Mouse (Mus musculus) embryo, embryonic 11.5 days (tissue): ENCODE data around the gene Chdh.

Experiments
- DNase-seq: peaks from one replicate; pipeline ENCODE4 v3.0.0-alpha.2; 2012; ENCODE audit warnings: low read depth, low spot score

The Chdh gene

DNA sequence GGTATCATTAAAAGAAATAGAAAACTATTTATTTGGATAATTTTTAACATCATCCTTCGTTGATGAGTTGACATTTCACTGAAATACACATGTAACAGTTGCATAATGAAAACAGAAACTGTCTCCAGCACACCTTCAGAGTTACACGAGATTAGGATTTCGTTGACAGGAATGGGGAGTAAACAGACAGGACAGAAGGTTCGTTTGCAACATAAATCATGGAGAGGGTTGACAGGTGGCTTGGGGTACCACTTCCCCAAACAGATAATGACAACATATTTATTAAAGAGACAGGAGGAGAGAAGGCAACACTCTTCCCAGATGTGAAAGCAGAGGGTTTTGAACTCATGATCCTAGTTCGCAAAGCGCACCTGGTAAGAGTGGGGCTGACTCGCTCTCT lies 46.1 kb downstream of the Chdh start:
- no peak for DNase-seq

GRCm38 (mm10) chr14:30056031-30056766 lies 47.4 kb downstream of the Chdh start:
- DNase-seq: no peak

- DNase-seq: no peak
Measured at GRCm38 (mm10) chr14:30064864-30065263, 56.0 kb downstream of the Chdh start.

- DNase-seq: no peak
Measured at GRCm38 (mm10) chr14:30066752-30067151, 57.9 kb downstream of the Chdh start.

DNA sequence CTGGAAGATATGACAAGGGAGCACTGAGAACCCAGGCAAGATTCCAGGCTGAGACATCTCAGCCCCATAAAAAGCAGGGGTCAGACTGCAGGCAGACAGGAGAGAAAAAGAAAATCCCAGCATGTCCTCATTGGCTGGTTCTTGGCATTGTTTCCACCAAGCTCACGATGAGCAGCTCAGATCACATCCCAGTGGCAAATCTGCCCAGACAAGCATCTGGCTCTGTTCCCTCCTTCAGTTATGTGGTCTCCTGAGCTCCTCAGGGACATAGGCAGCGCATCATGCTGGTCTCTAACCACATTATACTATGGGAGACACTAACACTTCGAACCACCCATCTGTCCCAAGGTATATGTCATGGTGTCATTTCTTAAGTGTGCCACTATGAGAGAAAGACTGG lies 59.7 kb downstream of the Chdh start:
- DNase-seq: no peak

GRCm38 (mm10) chr14:30075268-30075887 lies 66.6 kb downstream of the Chdh start:
- no peak for DNase-seq

DNA sequence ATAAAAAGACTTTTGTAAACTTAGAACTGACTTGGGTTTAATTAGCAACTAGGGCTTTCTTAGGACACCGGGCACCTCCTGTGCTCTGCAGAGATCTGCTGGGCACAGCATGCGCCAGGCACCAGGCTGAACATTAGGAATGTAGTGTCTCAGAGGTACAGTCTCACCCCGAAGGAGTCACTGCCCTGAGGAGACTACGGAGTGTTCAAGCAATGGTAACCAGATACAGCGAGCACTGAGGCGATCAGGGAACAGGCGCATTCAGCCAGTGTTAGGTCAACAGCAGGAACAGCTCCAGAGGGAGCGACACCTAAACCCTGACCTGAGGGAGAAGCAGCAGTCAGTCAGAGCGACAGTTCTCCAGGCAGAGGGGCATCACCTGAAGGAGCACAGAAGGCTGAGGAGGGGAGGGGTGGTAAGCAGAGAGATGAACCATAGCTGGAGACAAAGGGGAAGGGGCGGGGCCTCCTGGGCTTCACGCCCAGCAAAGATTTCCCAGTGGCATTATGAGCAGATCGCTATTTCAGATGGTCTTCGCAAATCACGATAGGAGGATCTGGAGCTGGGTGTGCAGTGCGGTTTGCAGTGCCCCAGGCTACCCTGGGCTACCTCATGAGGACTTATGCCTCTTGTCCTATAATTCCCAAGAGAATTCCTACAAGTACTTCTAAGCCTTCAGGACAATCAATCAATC lies 69.4 kb downstream of the Chdh start:
- DNase-seq: no peak

DNA sequence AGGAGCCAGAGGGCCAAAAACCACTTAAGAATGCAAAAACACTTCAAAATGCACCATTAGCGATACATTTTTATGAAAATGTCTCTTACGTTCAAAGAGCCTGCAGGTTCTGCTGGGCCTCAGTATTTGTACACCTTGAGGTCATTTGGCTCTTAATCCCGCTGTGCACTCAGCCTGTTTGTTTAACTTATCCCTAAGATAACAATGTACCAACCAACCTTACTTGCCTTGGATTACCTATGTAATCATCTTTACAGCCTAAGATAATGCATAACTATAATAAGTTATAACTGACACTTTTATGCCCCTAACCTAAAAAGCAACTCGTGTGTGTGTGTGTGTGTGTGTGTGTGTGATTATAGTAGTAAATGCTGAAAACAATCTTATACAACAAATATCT lies 70.9 kb downstream of the Chdh start:
- DNase-seq: no peak
